Mouse (Mus musculus): ENCODE results near the gene Dok5. TPM values are rescaled to one million over a fixed set of nuclear protein-coding genes. Genes with fewer than 3 reads are reported as not detected.
A peak's percentile ranks its signal among the peaks of the same experiment; 100 is the strongest.

The Dok5 gene
- polyA plus RNA-seq, 1 experiment from 2014 or later = 76.7 TPM

- Histone ChIP-seq H3K9ac (replicated peaks) (no peak overlapping the region), H3K36me3 (no peaks in the 10 kb centered on the region), H3K4me2 (replicated peaks) (peak overlapping the region; percentile 29), H3K27me3 (no peaks in the 10 kb centered on the region), H3K4me3 (no peak overlapping the region), H3K4me1 (peaks cover 23% of the 10 kb centered on the region), H3K9me3 (no peaks in the 10 kb centered on the region), H3K27ac (replicated peaks) (peak overlapping the region; percentile 72)
- ATAC-seq (replicated peaks) = 0 out of 2 replicates have a peak, but pooled peaks have one; percentile 36
- 10% methylated on average over 8 of the region's 8 CpGs for WGBS
Observed at GRCm38 (mm10) chr2:170772885-170773270, 41.3 kb downstream of the Dok5 start.

DNA sequence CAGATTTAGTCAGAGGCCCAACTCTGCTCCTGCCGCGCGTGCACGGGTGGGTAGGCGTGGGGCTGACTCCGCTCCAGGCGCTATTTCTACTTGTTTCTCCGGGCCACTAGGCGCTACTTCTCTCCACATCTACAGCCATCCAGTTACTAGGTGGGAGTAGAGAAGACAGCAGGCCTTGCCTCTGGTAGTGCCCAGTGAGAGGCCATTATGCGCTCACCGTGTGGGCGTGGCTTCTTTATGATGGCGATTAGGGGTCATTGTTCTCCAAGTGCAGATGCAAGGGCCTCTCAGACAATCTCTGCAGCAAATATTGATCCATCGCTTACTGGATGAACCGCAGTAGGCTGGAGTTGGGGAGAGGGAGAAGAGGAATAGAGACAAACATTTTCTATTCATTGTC is 44.0 kb downstream of the Dok5 start:
- no peak for ATAC-seq (replicated peaks)
- Histone ChIP-seq H3K4me2 (replicated peaks) (no peak overlapping the region), H3K4me1 (peaks cover 23% of the 10 kb centered on the region), H3K27ac (replicated peaks) (no peak overlapping the region), H3K9ac (replicated peaks) (no peak overlapping the region), H3K4me3 (no peak overlapping the region), H3K27me3 (no peaks in the 10 kb centered on the region), H3K36me3 (no peaks in the 10 kb centered on the region), H3K9me3 (no peaks in the 10 kb centered on the region)
- WGBS = 89% methylated on average over 15 of the region's 15 CpGs

DNA sequence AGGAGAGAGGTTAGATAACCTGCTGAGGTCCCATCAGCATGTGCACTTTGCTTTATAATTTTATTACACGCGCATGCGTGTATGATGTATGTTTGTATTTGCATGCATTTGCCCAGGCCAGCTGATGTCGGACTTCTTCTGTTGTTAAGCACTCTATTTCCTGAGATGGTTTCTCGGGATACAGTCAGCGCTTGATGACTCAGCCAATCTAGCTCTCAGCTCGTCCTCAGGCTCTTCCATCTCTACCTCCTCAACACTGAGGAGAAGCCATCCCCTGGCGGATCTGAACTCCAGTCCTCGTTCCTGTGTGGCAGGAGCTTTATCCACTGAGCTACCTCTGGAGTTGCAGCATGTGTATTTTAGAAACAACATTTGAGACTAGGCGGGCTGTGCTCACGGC is 44.5 kb downstream of the Dok5 start:
- no peaks in the 10 kb centered on the region for H3K9me3 ChIP-seq
- H3K27ac ChIP-seq (replicated peaks) = no peak overlapping the region
- WGBS = 96% methylated on average over 11 of the region's 11 CpGs
- no peak overlapping the region for H3K9ac ChIP-seq (replicated peaks)
- no peak for ATAC-seq (replicated peaks)
- no peaks in the 10 kb centered on the region for H3K36me3 ChIP-seq
- no peaks in the 10 kb centered on the region for H3K27me3 ChIP-seq
- no peak overlapping the region for H3K4me2 ChIP-seq (replicated peaks)
- H3K4me1 ChIP-seq = peaks cover 27% of the 10 kb centered on the region
- H3K4me3 ChIP-seq = no peak overlapping the region

- H3K9me3 ChIP-seq = no peaks in the 10 kb centered on the region
- 68% methylated on average over 6 of the region's 6 CpGs for WGBS
- no peak overlapping the region for H3K9ac ChIP-seq (replicated peaks)
- H3K27me3 ChIP-seq = no peaks in the 10 kb centered on the region
- ATAC-seq (replicated peaks) = no peak
- H3K4me1 ChIP-seq = peaks cover 15% of the 10 kb centered on the region
- no peaks in the 10 kb centered on the region for H3K36me3 ChIP-seq
- H3K27ac ChIP-seq (replicated peaks) = no peak overlapping the region
- H3K4me3 ChIP-seq = no peak overlapping the region
- H3K4me2 ChIP-seq (replicated peaks) = no peak overlapping the region
Observed at GRCm38 (mm10) chr2:170777572-170777971, 46.0 kb downstream of the Dok5 start.

DNA sequence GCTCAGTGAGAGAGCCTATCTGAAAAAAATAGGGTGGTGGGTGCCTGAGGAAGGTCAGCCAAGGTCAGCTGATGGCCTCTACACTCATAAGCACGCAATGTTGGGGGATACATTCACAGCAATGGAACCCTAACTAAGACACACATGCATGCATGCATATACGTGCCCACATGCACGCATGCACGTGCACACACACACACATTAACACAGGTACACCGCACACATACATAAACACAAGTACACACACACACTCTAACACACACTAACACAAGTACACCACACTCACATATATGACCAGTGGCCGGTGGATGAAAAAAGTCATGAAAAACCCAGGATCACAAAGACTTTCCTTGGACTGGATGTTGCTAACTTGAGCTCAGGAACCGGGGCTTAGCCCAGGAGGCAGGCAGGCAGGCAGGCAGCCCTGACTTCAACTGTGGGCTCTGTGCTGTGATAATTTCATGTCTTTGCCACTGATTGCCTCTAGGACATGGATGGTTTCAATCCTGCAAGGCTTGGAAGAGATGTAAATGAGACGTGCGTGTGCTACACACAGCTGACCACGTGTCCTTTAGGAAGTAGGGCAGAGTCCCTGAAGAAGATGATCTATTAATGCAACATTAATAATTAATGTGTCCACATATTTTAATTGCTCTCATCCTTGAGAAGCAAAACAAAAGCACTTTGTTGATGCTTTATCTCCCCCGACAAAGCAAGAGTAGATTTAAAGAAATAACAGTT is 48.6 kb downstream of the Dok5 start:
- H3K4me3 ChIP-seq = no peak overlapping the region
- H3K27ac ChIP-seq (replicated peaks) = no peak overlapping the region
- H3K36me3 ChIP-seq = no peaks in the 10 kb centered on the region
- H3K9ac ChIP-seq (replicated peaks) = no peak overlapping the region
- H3K27me3 ChIP-seq = no peaks in the 10 kb centered on the region
- peaks cover 5% of the 10 kb centered on the region; the same call in 1 of the 2 replicates for H3K4me1 ChIP-seq
- WGBS = 90% methylated on average over 11 of the region's 11 CpGs
- H3K4me2 ChIP-seq (replicated peaks) = no peak overlapping the region
- ATAC-seq (replicated peaks) = no peak
- H3K9me3 ChIP-seq = no peaks in the 10 kb centered on the region

DNA sequence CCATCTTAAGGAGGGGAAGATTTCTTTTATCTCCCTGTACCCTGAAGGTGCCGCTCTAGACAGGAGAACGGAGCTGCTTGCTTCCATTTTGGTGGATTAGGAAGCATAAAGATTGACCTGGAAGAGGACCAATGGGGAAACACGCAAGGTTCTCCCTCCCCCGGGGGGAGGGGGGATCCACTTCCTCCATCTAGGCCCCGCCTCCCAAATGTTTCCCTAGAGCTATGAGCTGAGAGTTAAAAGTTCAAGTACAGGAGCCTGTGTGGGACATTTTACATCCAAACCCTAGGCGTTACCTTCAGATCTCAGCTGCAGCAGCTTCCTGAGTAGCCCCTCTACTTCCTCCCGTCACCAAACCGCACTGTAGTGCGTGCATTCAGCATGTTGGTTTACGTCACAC is 56.5 kb downstream of the Dok5 start:
- no peaks in the 10 kb centered on the region for H3K36me3 ChIP-seq
- ATAC-seq (replicated peaks) = no peak
- no peak overlapping the region for H3K4me2 ChIP-seq (replicated peaks)
- H3K9ac ChIP-seq (replicated peaks) = no peak overlapping the region
- H3K4me1 ChIP-seq = peaks cover 15% of the 10 kb centered on the region
- H3K27me3 ChIP-seq = no peaks in the 10 kb centered on the region
- 96% methylated on average over 10 of the region's 10 CpGs for WGBS
- no peak overlapping the region for H3K27ac ChIP-seq (replicated peaks)
- no peak overlapping the region for H3K4me3 ChIP-seq
- no peaks in the 10 kb centered on the region for H3K9me3 ChIP-seq

DNA sequence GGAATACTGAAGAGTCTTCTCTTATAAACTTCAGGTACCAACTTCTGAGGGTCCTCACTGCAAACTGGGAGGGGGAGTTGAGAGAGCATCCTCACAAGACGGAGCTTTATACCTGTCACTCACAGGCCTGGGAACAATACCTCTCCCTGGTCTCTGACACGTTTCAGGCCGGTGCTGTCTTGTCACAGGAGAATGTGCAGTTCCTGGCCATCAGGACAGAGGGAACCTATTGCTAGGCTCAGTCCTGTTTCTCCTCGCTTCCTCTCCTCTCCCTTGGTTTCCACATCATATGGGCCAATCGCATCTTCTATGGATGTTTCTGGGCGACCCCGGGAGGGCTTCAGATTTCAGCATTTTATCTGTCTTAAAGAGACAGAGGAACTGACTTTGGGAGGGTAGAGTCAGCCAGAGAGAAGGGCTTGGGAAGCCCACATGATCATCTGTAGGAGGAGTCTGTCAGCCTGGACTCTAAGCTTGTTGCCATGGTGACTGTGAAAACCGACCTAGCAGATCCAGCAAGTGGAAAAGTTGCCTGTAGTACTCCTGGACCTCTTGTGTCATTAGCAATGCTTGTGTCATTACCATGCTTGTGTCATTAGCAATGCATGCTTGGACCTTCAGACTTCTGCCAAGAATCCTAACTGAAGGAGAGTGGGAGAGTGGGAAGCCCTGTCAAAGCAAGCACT is 59.9 kb downstream of the Dok5 start:
- no peaks in the 10 kb centered on the region for H3K27me3 ChIP-seq
- H3K9me3 ChIP-seq = no peaks in the 10 kb centered on the region
- 34% methylated on average over 8 of the region's 8 CpGs for WGBS
- H3K9ac ChIP-seq (replicated peaks) = no peak overlapping the region
- H3K27ac ChIP-seq (replicated peaks) = no peak overlapping the region
- H3K4me3 ChIP-seq = no peak overlapping the region
- peak; percentile 78 for ATAC-seq (replicated peaks)
- H3K4me1 ChIP-seq = peaks cover 15% of the 10 kb centered on the region
- H3K36me3 ChIP-seq = no peaks in the 10 kb centered on the region
- H3K4me2 ChIP-seq (replicated peaks) = no peak overlapping the region

DNA sequence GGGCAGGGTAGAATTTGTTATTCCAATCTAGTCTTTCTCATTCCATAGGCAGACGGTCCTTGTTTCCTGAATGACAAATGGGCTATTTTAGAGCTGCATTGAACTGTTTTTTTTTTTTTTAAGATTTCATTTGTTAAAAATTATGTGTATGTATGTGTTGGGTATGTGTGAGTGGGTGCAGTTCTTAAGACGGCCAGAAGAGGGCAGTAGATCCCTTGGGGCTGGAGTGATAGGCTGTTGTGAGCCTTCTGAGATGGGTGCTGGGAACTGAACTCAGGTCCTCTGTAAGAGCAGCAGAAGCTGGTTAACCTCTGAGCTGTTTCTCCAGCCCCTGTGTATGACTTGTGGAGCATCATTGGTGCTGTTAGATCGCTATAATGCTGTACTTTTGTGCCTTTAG is 63.6 kb downstream of the Dok5 start:
- no peak for ATAC-seq (replicated peaks)
- 93% methylated on average over 3 of the region's 3 CpGs for WGBS
- no peak overlapping the region for H3K4me2 ChIP-seq (replicated peaks)
- no peaks in the 10 kb centered on the region for H3K36me3 ChIP-seq
- H3K4me3 ChIP-seq = no peak overlapping the region
- H3K27ac ChIP-seq (replicated peaks) = no peak overlapping the region
- no peaks in the 10 kb centered on the region for H3K9me3 ChIP-seq
- H3K4me1 ChIP-seq = peaks cover 15% of the 10 kb centered on the region
- H3K27me3 ChIP-seq = no peaks in the 10 kb centered on the region
- H3K9ac ChIP-seq (replicated peaks) = no peak overlapping the region

- Histone ChIP-seq H3K27ac (replicated peaks) (no peak overlapping the region), H3K4me2 (replicated peaks) (no peak overlapping the region), H3K4me3 (no peak overlapping the region), H3K36me3 (peaks cover 10% of the 10 kb centered on the region; the same call in 1 of the 2 replicates), H3K9me3 (no peaks in the 10 kb centered on the region), H3K9ac (replicated peaks) (no peak overlapping the region), H3K4me1 (peaks cover 19% of the 10 kb centered on the region), H3K27me3 (no peaks in the 10 kb centered on the region)
- ATAC-seq (replicated peaks) = no peak
- WGBS = 85% methylated on average over 6 of the region's 6 CpGs
Observed at GRCm38 (mm10) chr2:170802984-170803383, 71.4 kb downstream of the Dok5 start.

- Histone ChIP-seq H3K4me1 (peaks cover 36% of the 10 kb centered on the region), H3K4me2 (replicated peaks) (0 out of 2 replicates have a peak overlapping the region, but pooled peaks have one; percentile 1), H3K4me3 (no peak overlapping the region), H3K27ac (replicated peaks) (peak overlapping the region; percentile 47), H3K36me3 (peaks cover 5% of the 10 kb centered on the region; the same call in 1 of the 2 replicates), H3K9me3 (no peaks in the 10 kb centered on the region), H3K9ac (replicated peaks) (no peak overlapping the region), H3K27me3 (no peaks in the 10 kb centered on the region)
- ATAC-seq (replicated peaks) = 0 out of 2 replicates have a peak, but pooled peaks have one; percentile 52
- 29% methylated on average over 12 of the region's 12 CpGs for WGBS
Observed at GRCm38 (mm10) chr2:170807555-170808258, 76.1 kb downstream of the Dok5 start.

- Histone ChIP-seq H3K27me3 (no peaks in the 10 kb centered on the region), H3K4me3 (no peak overlapping the region), H3K4me2 (replicated peaks) (no peak overlapping the region), H3K4me1 (peaks cover 36% of the 10 kb centered on the region), H3K9me3 (no peaks in the 10 kb centered on the region), H3K27ac (replicated peaks) (peak overlapping the region; percentile 65), H3K9ac (replicated peaks) (no peak overlapping the region), H3K36me3 (no peaks in the 10 kb centered on the region)
- peak; percentile 55; the same call in 1 of the 2 replicates for ATAC-seq (replicated peaks)
- 9% methylated on average over 10 of the region's 10 CpGs for WGBS
Observed at GRCm38 (mm10) chr2:170808259-170808789, 76.7 kb downstream of the Dok5 start.

- H3K36me3 ChIP-seq = no peaks in the 10 kb centered on the region
- 48% methylated on average over 9 of the region's 9 CpGs for WGBS
- H3K4me3 ChIP-seq = no peak overlapping the region
- peaks cover 41% of the 10 kb centered on the region for H3K4me1 ChIP-seq
- H3K27me3 ChIP-seq = no peaks in the 10 kb centered on the region
- ATAC-seq (replicated peaks) = no peak; the same call in 1 of the 2 replicates
- no peak overlapping the region for H3K9ac ChIP-seq (replicated peaks)
- H3K4me2 ChIP-seq (replicated peaks) = no peak overlapping the region
- H3K27ac ChIP-seq (replicated peaks) = peak overlapping the region; percentile 13; the same call in 1 of the 2 replicates
- no peaks in the 10 kb centered on the region for H3K9me3 ChIP-seq
Observed at GRCm38 (mm10) chr2:170811356-170811755, 79.7 kb downstream of the Dok5 start.

Data from forebrain, embryonic 15.5 days (tissue).